Mouse (Mus musculus) Patski (cell line): ENCODE measurements around the gene Rabgap1l. TPM values are rescaled to one million over a fixed set of nuclear protein-coding genes. Genes with fewer than 3 reads are reported as not detected.

Experiments used
- ATAC-seq: fragments of 100-300 bp; one replicate; pipeline ENCODE4 v1.8.0; 2021
- CTCF ChIA-PET: fragments of 350-600 bp; sonication (Branson Sonifier 250); formaldehyde crosslinking; loops from one replicate; lab custom pipeline; 2022; ENCODE audit warnings: inconsistent platforms; lab: Charles Lee
- POLR2A ChIA-PET: fragments of 350-600 bp; sonication (Branson Sonifier 250); formaldehyde crosslinking; loops from one replicate; lab custom pipeline; 2022; ENCODE audit warnings: antibody characterized with exemption, inconsistent platforms; lab: Charles Lee
- DNase-seq: peaks from one replicate; pipeline ENCODE4 v3.0.0-alpha.2; 2011; ENCODE audit warnings: low read depth, low spot score
- H3K27me3 ChIP-seq: fragments of 371-371 bp; one replicate; pipeline ENCODE4 v1.5.1; 2021
- CTCF ChIP-seq: fragments of 100-300 bp; IDR thresholded peaks from one replicate; pipeline ENCODE4 v1.5.1; 2021
- in situ Hi-C: fragments of 300-500 bp; cut with MboI; formaldehyde crosslinking; loops from 3 replicates; pipeline ENCODE4 v1.11.1; 2018; ENCODE audit warnings: low pct_unique_long_range_greater_than_20kb, mixed read lengths
- polyA plus RNA-seq: library from polyadenylated mRNA; unstranded; gene quantifications from one replicate; pipeline ENCODE4 v1.2.3, GENCODE M21; 2021

The Rabgap1l gene
- polyA plus RNA-seq, 1 experiment from 2014 or later: 37.6 TPM

GRCm38 (mm10) chr1:160366615-160367014 is 426.4 kb downstream of the Rabgap1l start:
- POLR2A ChIA-PET: no interaction called here
- in situ Hi-C loops: no loop called here
- DNase-seq: no peak
- TF ChIP-seq CTCF: no peak
- no peak for ATAC-seq
- no peaks in the 10 kb centered on the region for H3K27me3 ChIP-seq
- CTCF ChIA-PET: interaction anchor here (1.0 kb wide), 1 partner anchor 10 kb away, joined by 5 read pairs; no protein-coding TSS in a partner anchor

GRCm38 (mm10) chr1:160357268-160357667 is 435.7 kb downstream of the Rabgap1l start:
- no peak for ATAC-seq
- TF ChIP-seq CTCF: no peak
- ChIA-PET CTCF (no interaction called here), POLR2A (no interaction called here)
- H3K27me3 ChIP-seq: no peaks in the 10 kb centered on the region
- DNase-seq: no peak
- in situ Hi-C loops: no loop called here

GRCm38 (mm10) chr1:160353732-160354455 is 439.1 kb downstream of the Rabgap1l start:
- POLR2A ChIA-PET: no interaction called here
- no peak for TF ChIP-seq CTCF
- no peak for DNase-seq
- in situ Hi-C loops: no loop called here
- CTCF ChIA-PET: no interaction called here
- no peak for ATAC-seq
- H3K27me3 ChIP-seq: no peaks in the 10 kb centered on the region

- in situ Hi-C loops: no loop called here
- no peak for TF ChIP-seq CTCF
- ATAC-seq: no peak
- no peaks in the 10 kb centered on the region for H3K27me3 ChIP-seq
- CTCF ChIA-PET: interaction anchor here (1.0 to 1.4 kb wide), 4 partner anchors 19 to 63 kb away, joined by 3 to 4 read pairs (median 3); no protein-coding TSS in a partner anchor
- POLR2A ChIA-PET: no interaction called here
- no peak for DNase-seq
These were observed 440.7 kb downstream of the Rabgap1l start for GRCm38 (mm10) chr1:160352309-160352708.

- DNase-seq (no peak), ATAC-seq (peak; percentile 97)
- CTCF ChIA-PET: interaction anchor here (0.7 to 1.4 kb wide), 5 partner anchors 19 to 122 kb away, joined by 3 to 4 read pairs (median 3); no protein-coding TSS in a partner anchor
- TF ChIP-seq CTCF: no peak
- POLR2A ChIA-PET: no interaction called here
- no peaks in the 10 kb centered on the region for H3K27me3 ChIP-seq
- in situ Hi-C loops: no loop called here
These were observed 441.2 kb downstream of the Rabgap1l start for GRCm38 (mm10) chr1:160351880-160352234.

GRCm38 (mm10) chr1:160351146-160351879 is 441.7 kb downstream of the Rabgap1l start:
- in situ Hi-C loops: no loop called here
- CTCF ChIA-PET: interaction anchor here (0.7 to 1.4 kb wide), 5 partner anchors 18 to 121 kb away, joined by 3 to 4 read pairs (median 3); no protein-coding TSS in a partner anchor
- DNase-seq (no peak), ATAC-seq (no peak)
- POLR2A ChIA-PET: interaction anchor here (0.6 kb wide), 1 partner anchor 742 kb away, joined by 3 read pairs; no protein-coding TSS in a partner anchor
- TF ChIP-seq CTCF: no peak
- no peaks in the 10 kb centered on the region for H3K27me3 ChIP-seq

GRCm38 (mm10) chr1:160340653-160341052 is 452.4 kb downstream of the Rabgap1l start:
- no peaks in the 10 kb centered on the region for H3K27me3 ChIP-seq
- ChIA-PET POLR2A (no interaction called here), CTCF (no interaction called here)
- TF ChIP-seq CTCF: no peak
- DNase-seq (no peak), ATAC-seq (no peak)
- in situ Hi-C loops: no loop called here

- H3K27me3 ChIP-seq: no peaks in the 10 kb centered on the region
- TF ChIP-seq CTCF: no peak
- ChIA-PET CTCF (no interaction called here), POLR2A (no interaction called here)
- in situ Hi-C loops: no loop called here
- DNase-seq: no peak
- ATAC-seq: no peak
These were observed 453.6 kb downstream of the Rabgap1l start for GRCm38 (mm10) chr1:160339374-160339773.

GRCm38 (mm10) chr1:160334791-160335190 is 458.2 kb downstream of the Rabgap1l start:
- TF ChIP-seq CTCF: no peak
- CTCF ChIA-PET: interaction anchor here (1.2 kb wide), 2 partner anchors 10 to 14 kb away, joined by 3 read pairs; no protein-coding TSS in a partner anchor
- ATAC-seq: no peak
- POLR2A ChIA-PET: no interaction called here
- in situ Hi-C loops: no loop called here
- no peak for DNase-seq
- H3K27me3 ChIP-seq: no peaks in the 10 kb centered on the region

GRCm38 (mm10) chr1:160330828-160331227 is 462.2 kb downstream of the Rabgap1l start:
- CTCF ChIA-PET: no interaction called here
- DNase-seq (no peak), ATAC-seq (no peak)
- POLR2A ChIA-PET: interaction anchor here (0.6 kb wide), 1 partner anchor 58 kb away, joined by 3 read pairs; no protein-coding TSS in a partner anchor
- TF ChIP-seq CTCF: no peak
- no peaks in the 10 kb centered on the region for H3K27me3 ChIP-seq
- in situ Hi-C loops: no loop called here

- DNase-seq (no peak), ATAC-seq (no peak)
- TF ChIP-seq CTCF: no peak
- no peaks in the 10 kb centered on the region for H3K27me3 ChIP-seq
- ChIA-PET CTCF (no interaction called here), POLR2A (no interaction called here)
- in situ Hi-C loops: no loop called here
These were observed 462.8 kb downstream of the Rabgap1l start for GRCm38 (mm10) chr1:160330222-160330621.
